Mouse (Mus musculus): ENCODE measurements around the gene Ppp3r1.
A peak's percentile ranks its signal among the peaks of the same experiment; 100 is the strongest.

Ppp3r1 gene

GRCm38 (mm10) chr11:17158858-17159737 is at the start of gene Ppp3r1:
Ppp3r1 (plus strand) TSS chr11:17159263.
- peak; percentile 97 for DNase-seq (ENCODE audit: low spot score)

- no peak for DNase-seq (ENCODE audit: low spot score)
These were observed 46.5 kb upstream of the Ppp3r1 start for GRCm38 (mm10) chr11:17112419-17113090.

DNA sequence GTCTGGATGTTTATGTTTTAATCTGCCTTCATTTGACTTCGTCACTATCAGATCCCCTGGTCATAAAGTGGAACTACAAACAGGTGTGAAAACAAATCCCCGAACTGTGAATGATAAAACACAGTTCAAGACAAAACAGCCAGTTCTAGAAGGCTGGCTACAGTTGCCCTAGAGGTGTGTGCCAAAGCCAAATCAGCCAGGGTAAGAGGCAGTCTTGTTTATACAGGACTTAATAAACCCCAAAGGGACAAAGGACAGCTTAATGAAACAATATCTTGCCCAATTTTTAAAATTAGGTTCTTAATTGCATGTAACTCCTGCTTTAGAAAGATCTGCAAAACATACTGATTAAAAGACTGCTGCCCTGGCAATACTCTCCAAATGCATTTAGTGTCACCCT is 32.6 kb upstream of the Ppp3r1 start:
- no peak for DNase-seq (ENCODE audit: low spot score)

DNA sequence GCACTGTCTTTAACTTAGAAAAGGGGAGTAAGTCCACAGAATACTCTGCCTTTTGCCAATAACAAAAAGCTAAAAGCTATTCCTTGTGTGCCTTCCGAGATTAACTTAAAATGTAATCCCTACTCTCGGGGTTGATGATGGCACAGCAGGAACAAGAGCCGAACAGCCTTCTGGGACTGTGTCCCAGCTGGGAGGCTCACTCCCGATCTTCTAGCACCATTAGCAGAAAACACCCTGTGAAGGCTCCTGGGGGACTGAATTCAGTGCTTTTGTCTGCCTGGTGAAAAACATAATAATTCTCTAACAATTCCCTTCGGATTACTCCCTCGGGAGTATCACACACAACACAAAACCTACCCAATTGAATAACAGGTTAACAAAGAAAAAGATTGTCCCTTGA is 23.4 kb upstream of the Ppp3r1 start:
- no peak for DNase-seq (ENCODE audit: low spot score)

GRCm38 (mm10) chr11:17138306-17139033 is 20.6 kb upstream of the Ppp3r1 start:
- no peak for DNase-seq (ENCODE audit: low spot score)

DNA sequence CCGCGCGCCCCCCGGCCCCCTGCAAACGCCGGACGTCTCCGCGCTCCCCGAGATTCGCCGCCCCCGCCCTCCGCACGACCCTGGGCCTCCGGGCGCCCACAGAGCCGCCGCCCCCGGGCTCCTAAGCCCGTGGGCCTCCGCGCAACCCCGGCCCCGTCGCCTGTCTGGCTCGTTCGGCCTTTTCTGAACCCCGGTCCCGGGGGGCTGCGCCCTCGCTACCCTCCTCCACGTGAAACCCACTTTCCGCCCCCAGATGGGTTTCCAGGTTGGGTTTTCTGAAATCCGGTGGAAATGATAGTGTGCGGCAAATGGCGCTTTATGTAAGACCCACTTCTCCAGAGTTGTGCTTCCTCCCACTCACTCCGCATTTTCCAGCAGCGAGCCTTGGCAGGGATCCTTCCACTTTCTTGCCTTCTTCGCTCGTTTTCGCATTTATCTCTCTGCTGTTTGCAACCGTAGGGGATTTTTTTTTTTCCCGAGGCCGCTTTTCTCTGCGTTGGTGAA is 727 bp downstream of the Ppp3r1 start:
- peak; percentile 25 for DNase-seq (ENCODE audit: low spot score)

GRCm38 (mm10) chr11:17160242-17160641 is 1.2 kb downstream of the Ppp3r1 start:
- DNase-seq (ENCODE audit: low spot score): peak; percentile 80

GRCm38 (mm10) chr11:17163956-17164355 is 4.9 kb downstream of the Ppp3r1 start:
- DNase-seq (ENCODE audit: low spot score): no peak

DNA sequence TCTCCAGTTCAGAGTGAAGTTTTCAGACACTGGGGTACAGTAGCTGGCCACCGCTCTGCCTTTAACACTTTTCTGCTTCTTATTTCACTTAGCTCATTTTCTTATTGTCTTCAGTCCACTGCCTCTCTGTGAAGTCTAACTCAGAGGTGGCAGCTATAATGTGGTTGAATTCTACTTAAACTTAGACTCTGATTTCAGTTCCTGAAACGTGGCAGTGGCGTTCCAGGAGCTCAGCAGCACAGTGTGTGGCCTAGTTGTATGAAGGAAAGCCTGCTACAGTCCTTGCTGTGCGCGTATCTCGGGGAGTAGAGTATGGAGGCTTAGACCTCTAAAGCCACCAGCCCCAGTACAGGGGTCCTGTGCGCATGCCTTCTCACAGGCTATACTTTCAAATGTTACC is 7.6 kb downstream of the Ppp3r1 start:
- DNase-seq (ENCODE audit: low spot score): no peak

DNA sequence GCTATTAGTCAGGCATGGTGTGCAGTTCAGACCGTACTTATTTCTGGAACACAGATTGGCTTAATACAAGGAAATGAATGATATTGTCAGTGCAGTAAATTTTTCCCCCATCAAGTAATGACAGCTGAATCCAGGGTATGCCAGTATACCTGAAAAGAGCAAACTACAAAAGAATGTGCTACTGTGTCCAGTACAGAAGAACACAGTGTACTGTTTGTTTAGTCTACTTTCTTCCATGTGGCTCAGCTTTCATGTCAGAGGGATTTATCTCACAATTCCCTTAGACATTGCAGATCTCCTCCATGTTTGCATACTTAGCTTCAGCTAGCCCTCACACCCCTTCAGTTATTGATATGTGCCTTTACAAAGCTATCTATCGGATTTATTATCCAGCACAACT is 10.2 kb downstream of the Ppp3r1 start:
- no peak for DNase-seq (ENCODE audit: low spot score)

- DNase-seq (ENCODE audit: low spot score): peak; percentile 39
These were observed 12.1 kb downstream of the Ppp3r1 start for GRCm38 (mm10) chr11:17170938-17171729.

GRCm38 (mm10) chr11:17172300-17172699 is 13.2 kb downstream of the Ppp3r1 start:
- DNase-seq (ENCODE audit: low spot score): no peak

- DNase-seq (ENCODE audit: low spot score): no peak
These were observed 17.6 kb downstream of the Ppp3r1 start for GRCm38 (mm10) chr11:17176638-17177037.

GRCm38 (mm10) chr11:17180753-17181152 is 21.7 kb downstream of the Ppp3r1 start:
- DNase-seq (ENCODE audit: low spot score): no peak

GRCm38 (mm10) chr11:17181807-17182206 is 22.7 kb downstream of the Ppp3r1 start, which contains the start of gene Wdr92:
Wdr92 (plus strand) TSS chr11:17182107.
- no peak for DNase-seq (ENCODE audit: low spot score)

DNA sequence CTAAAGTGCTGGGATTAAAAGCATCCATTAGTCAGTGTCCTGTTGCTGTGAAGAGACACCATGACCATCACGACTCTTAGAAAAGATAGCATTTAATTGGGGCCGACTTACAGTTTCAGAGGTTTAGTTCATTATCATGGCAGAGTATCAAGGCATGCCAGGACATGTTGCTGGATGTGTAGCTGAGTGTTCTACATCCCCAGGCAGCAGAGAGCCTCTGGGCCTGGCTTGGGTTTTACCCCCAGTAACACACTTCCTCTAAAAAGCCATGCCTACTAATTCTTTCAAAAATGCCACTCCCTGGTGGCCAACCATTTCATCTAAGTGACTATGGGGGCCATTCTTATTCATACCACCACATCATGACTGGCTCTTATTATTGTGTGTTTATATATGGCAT is 24.1 kb downstream of the Ppp3r1 start:
- no peak for DNase-seq (ENCODE audit: low spot score)

GRCm38 (mm10) chr11:17187649-17188048 is 28.6 kb downstream of the Ppp3r1 start:
- no peak for DNase-seq (ENCODE audit: low spot score)

- no peak for DNase-seq (ENCODE audit: low spot score)
These were observed 29.7 kb downstream of the Ppp3r1 start for GRCm38 (mm10) chr11:17188786-17189185.

- DNase-seq (ENCODE audit: low spot score): peak; percentile 26
These were observed 33.2 kb downstream of the Ppp3r1 start for GRCm38 (mm10) chr11:17192151-17192844.

DNA sequence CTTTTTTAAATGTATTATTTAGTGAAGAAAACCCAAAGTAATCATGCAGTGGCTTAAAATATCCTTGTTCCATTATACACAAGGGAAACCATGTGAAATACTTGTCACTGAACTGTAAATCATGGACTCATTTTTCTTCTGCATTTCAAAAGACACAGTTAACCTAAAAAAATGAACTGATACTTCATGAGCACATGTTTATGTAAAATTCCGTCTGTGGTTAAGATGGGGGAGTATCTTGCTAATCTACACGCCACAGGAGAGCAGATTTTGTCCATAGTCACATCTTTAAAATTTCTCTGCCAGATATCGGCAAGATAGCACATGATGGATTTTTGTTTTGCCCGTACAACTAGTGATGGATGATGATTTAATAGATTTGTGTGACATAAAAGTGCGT is 40.1 kb downstream of the Ppp3r1 start:
- no peak for DNase-seq (ENCODE audit: low spot score)
